Mouse (Mus musculus) liver (tissue): Measurements from ENCODE around the gene Ccdc106.
A peak's percentile ranks its signal among the peaks of the same experiment; 100 is the strongest.
"Not testable (repeated sequence)": the region's sequence is repeated elsewhere in the genome, so short reads cannot be mapped to it uniquely, and the experiment has no call there.

Experiments
- DNase-seq: peaks from one replicate; pipeline ENCODE4 v3.0.0-alpha.2; 2020; ENCODE audit warnings: mixed read lengths

Gene Ccdc106

DNA sequence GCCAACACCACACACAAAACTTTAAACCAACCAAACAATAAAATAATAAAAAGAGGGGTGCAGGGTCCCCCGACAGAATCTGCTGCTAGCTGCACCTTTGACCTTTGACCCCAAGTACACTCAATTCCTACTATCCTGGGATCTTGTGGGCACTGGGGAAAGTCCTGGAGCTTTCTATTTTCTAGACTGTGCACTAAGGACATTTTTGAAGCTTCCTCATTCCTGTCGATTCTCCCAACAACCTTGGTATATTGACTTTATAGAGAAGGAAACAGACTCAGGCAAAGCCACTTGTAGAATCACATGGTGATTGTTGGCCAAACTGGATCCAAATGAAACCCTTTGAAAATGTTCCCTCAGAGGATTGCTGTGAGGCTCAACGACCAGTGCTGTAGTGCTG lies 4.3 kb upstream of the Ccdc106 start:
- DNase-seq = no peak

DNA sequence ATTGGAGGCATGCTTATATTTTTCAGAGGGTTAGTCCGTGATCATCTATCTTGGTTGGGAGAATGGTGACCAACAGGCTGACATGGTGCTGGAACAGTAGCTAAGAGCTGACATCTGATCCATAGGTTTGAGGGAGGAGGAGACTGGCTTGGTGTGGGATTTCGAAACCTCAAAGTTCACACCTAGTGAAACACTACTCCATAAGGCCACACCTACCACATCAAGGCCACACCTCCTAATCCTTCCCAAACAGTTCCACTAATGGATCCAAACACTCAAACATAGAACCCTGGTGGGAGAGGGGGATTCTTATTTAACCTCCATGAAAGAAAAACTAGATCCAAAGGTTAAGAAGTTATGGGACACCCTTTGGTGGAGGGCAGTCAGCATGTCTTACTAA lies 3.4 kb upstream of the Ccdc106 start:
- no peak for DNase-seq

DNA sequence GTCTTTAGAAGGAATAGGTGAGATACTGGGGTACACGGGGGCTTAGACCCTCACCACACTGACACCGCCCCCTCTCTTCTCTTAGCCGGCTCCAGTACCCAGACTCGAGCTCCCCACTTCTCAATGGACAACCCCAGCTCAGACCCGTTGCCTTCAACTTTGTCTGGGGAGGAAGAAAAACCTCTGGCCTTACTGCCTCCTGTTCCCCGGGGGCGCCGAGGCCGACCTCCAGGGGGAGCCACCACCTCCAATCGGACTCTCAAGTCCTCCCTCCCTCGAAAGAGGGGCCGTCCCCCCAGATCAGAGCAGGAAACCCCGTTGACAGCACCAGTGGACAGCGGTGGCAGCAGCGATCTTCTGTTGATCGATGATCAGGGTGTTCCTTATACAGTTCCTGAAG lies 3.0 kb upstream of the Ccdc106 start:
- no peak for DNase-seq

DNA sequence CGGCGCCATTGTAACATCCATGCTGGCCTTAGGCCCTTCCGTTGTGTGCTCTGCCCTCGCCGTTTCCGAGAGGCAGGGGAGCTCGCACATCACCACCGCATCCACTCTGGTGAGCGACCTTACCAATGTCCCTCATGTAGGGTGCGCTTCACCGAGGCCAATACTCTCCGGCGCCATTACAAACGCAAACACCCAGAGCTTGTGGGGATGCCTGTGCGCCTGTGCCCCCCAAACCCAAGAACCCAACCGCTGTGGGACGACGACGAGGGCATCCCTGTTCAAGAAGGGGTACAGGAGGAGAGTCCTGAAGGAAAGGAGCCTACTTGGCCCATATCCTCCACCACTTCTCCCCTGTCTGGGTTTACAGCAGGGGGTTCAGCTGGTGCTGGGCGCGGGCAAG lies 2.4 kb upstream of the Ccdc106 start:
- no peak for DNase-seq

DNA sequence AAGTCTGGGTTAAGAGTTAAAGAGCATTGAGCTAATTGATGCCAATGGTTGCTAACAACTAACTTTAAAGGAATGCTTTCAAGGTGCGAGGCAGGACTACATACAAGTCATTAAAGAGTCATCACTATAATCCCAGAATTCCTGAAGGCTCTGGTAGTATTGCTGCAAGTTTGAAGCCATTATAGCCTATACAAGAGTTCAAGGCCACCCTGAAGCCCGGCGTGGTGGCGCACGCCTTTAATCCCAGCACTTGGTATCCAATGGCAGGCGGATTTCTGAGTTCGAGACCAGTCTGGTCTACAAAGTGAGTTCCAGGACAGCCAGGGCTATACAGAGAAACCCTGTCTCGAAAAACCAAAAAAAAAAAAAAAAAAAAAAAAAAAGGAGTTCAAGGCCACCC lies 777 bp upstream of the Ccdc106 start:
- DNase-seq = not testable (repeated sequence)

DNA sequence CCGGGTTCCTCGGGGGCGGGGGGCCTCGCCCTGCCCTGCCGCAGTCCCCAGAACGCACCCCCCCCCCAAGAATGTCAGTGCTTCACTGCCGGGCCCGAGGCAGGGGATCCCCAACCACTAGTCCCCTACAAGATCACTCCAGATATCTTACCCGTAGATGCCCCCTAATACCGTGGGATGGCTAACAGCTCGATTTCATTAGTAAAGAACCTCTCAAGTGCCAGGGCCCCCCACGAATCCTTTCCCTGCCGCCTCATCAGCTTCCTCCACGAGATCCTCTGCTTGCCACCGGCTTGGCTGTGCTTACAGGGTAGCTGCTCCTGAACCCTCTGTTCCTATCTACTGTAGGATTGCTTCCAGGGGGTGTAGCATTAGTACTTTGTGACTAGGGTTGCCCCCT lies 332 bp downstream of the Ccdc106 start:
- no peak for DNase-seq

DNA sequence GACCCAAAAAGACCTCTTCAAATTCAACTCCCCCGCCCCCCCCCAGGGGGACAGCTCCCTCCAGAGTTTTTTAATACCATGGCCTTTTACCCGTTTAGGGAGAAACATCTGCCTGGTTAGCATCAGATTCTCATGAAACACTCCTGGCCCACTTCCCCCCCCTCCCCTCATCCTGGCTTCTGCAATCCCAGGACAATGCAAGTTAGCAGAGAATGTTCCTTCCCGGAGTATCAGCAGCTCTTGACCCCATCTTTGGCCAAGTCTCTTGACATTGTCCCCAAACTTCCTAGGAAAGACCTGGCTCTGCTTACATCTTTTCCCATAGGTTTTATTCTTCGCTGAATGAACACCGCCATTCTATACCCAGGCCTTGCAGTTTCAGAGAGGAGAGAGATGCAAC lies 844 bp downstream of the Ccdc106 start:
- DNase-seq = no peak

DNA sequence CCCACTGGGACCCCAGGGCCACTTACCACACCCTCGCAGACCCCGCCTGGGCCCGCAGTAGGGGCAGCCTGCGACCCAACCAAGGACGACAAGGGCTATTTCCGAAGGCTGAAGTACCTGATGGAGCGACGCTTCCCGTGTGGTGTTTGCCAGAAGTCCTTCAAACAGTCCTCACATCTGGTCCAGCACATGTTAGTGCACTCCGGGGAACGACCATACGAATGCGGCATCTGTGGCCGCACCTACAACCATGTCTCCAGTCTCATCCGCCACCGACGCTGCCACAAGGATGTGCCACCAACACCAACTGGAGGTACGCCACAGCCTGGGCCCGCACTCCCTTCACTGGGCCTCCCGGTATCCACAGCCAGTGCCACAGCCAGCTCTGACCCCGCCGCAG lies 9.2 kb downstream of the Ccdc106 start:
- no peak for DNase-seq

DNA sequence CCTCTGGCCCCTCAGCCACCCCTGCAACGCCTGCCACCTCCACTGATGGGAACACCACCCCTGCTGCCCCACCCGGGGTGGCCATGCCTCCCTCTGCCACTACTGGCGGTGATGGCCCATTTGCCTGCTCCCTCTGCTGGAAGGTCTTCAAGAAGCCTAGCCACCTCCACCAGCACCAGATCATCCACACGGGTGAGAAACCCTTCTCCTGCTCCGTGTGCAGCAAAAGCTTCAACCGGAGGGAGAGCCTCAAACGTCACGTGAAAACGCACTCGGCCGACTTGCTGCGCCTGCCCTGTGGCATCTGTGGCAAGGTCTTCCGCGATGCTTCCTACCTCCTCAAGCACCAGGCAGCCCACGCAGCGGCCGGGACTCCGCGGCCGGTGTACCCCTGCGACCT lies 9.6 kb downstream of the Ccdc106 start:
- no peak for DNase-seq

DNA sequence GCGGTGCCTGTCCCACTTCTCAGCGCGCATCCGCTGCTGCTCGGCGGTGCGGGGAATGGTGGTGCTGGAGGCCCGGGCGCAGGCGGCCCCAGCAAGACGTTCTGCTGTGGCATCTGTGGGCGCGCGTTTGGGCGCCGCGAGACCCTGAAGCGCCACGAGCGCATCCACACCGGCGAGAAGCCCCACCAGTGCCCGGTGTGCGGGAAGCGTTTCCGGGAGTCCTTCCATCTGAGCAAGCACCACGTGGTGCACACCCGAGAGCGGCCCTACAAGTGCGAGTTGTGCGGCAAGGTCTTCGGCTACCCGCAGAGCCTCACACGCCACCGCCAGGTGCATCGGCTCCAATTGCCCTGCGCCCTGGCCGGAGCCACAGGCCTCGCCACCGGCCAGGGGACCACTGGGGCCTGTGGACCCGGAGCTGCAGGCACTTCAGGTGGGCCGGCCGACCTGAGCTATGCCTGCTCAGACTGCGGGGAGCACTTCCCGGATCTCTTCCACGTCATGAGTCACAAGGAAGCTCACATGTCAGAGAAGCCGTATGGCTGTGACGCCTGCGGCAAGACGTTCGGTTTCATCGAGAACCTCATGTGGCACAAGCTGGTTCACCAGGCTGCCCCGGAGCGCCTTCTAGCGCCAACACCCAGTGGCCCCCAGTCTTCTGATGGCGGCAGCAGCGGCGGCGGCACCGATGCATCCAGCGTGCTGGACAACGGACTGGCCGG lies 10.4 kb downstream of the Ccdc106 start:
- no peak for DNase-seq

DNA sequence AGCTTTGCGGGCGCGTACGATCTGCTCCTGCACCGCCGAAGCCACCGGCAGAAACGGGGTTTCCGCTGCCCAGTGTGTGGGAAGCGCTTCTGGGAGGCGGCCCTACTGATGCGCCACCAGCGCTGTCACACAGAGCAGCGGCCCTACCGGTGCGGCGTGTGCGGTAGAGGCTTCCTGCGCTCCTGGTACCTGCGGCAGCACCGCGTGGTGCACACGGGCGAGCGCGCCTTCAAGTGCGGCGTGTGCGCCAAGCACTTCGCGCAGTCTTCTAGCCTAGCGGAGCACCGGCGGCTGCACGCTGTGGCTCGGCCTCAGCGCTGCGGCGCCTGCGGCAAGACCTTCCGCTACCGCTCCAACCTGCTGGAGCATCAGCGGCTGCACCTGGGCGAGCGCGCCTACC lies 11.1 kb downstream of the Ccdc106 start:
- DNase-seq = no peak

DNA sequence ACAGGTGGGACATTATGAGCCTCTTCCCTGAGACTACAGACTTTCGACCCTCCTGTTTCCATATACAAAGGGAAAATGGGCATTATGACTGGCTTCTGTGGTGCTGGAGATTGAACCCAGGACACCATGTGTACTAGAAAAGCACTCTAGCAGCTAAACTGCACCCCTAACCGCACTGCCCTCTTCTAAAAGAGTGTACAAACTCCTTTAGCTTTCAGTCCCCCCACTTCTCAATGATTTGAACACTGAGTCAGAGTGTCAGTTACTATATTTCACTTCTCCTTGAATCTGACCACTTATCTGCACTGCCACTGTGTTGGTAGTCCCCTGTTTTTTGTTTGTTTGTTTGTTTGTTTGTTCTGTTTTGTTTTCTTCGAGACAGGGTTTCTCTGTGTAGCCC lies 13.5 kb downstream of the Ccdc106 start, which contains the start of gene 4632433K11Rik:
Gene 4632433K11Rik, plus strand, starts transcription at position 301 of the 400 bp plus-strand sequence.
- no peak for DNase-seq

DNA sequence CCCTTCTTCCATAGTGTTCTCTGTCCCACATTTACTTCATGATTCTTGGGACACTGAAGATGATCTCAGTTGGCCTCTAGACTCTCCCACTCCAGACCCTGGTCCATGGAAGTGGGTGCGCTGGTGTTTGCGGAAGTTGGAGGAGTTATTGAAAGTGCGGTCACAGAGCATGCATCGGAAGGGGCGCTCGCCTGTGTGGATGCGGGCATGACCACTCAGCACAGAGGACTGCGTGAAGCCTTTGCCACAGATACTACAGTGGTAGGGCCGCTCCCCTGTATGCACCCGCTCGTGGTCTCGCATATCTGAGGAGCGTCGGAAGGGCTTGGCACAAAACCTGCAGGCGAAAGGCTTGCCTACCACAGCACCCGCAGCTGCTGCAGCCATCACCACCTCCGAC lies 15.3 kb downstream of the Ccdc106 start:
- no peak for DNase-seq

DNA sequence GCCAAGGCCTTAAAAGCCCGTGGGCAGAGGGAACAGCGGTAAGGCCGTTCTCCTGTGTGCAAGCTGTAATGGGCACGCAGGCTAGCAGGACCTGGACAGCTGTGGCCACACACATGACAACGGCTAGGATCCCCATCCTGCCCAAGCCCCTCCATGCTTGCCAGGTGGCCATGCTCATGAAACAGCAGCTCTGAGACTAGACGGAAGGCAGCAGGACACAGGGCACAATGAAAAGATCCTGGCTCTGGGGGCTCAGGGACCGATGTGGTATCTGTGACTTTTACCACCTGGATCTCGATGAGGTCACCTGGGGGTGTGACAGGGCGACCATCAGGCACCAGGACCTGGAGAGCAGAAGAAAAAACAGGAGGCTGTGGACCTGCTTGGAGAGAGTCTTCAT lies 15.8 kb downstream of the Ccdc106 start:
- no peak for DNase-seq

DNA sequence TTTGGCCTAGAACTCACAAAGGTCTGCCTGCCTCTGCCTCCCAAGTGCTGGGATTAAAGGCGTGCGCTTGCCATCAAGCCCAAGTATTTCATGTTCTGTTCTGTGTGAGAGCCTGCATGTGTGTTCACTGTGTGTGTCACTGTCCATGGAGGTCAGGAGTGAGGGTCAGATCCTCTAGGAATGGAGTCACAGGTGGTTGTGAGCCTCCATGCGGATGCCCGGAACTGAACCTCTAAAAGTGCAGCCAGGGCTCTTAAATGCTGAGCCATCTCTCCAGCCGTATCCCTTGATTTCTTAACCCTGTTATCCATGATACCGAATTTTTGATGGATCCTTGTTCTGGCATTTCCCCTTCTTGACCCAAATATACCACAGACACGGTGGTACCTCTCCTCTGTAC lies 16.7 kb downstream of the Ccdc106 start:
- DNase-seq = no peak

DNA sequence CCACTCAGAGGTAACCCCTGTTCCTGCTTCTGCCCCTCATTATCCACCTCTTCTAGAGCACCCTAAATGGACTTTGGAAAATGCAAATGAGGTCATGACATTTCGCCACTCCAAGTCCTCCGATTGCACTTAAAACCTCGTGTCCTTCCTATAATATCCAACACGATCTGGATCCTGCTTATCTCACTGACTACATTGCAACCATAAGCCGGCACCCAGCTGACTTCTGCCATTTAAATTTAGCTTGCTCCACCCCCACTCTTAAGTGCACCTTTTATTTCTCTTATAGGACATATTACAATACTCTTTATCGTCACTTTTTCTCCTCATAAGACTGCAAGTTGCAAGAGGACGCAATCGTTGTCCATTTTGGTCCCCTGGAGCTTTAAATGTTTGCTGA lies 17.1 kb downstream of the Ccdc106 start:
- no peak for DNase-seq

DNA sequence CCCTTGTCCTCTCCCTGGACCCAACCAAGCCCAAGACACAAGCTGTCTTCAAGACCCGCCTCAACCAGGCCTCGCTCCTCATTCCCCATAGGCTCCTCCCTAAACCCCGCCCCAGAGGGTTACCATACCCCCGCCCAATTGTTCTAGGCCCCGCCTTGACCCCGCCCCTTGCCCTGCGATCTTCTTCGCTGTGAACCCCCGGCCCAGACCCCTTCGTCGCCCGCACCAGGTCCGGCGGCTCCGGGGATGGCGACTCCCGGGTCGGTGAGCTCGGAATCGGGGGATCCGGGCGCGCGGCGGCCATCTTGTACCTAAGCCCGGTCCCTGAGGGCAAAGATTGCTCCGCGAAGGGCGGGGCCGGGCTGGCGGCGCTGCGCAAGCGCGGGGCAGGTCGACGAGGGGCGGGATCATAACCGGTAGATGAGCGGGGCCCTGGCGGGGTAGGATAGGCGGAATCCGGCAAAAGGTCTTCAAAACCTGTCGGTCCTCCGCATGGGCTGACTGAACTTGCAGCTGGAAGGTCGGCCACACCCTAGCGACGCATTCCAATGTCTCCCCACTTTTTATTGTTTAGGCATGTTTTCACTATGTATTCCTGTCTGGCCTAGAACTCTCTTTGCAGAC lies 17.9 kb downstream of the Ccdc106 start, which contains the start of gene Zfp784:
Gene Zfp784, minus strand, starts transcription at position 338 of the 624 bp plus-strand sequence.
- DNase-seq = peak; percentile 95

DNA sequence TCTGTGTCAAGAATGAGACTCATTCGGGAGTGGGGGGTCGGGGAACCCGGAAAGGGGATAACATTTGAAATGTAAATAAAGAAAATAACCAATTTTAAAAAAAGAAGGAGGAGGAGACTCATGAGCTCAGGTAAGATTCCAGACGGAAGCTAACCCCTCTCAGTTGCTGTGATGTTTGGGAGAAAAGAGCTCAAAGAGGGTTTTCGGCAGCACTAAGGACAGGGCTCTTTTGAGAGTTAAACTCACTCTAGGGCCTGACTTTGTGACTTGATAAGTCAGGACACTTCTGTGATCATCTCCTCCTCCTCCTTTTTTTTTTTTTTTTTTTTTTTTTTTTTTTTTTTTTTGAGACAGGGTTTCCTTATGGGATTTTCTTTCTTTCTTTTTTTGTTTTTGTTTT lies 18.6 kb downstream of the Ccdc106 start:
- DNase-seq = no peak

DNA sequence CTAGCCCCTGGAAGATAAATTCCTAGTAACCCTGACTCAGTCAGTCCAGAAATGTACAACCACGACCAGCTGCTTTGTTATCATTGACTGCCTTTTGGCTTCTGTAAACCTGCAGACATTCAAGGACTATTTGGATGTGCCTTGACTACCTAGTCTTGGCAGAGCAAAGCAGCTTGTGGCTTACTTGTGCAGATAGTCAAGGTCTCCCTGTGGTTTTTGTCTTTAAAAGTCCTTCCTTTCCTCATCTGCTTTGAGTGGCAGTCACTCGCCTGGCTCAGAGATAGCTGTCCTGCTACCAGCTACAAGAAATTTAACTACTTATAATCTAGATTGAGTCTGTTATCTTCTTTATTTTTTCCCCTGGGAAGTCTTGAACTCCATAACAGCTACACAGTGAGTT lies 24.6 kb downstream of the Ccdc106 start:
- DNase-seq = no peak

DNA sequence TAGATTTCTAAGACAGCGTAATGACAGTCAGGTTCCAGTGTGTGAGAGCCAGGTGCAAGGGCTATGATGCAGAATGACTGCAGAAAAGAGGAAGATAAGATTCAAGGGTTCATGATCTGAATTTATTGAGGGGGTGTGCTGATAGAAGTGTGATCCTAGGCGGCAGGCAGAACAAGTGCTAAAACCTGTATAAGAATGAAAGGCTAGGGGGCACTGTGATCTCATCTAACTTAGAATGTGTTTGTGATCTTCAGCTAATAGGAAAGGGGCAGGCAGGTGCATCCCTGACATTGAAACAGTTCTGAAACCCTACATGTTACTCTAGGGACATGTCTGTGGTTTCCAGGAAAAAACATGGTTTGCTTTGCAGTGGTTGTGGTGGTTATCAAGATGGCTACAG lies 25.8 kb downstream of the Ccdc106 start:
- DNase-seq = no peak

DNA sequence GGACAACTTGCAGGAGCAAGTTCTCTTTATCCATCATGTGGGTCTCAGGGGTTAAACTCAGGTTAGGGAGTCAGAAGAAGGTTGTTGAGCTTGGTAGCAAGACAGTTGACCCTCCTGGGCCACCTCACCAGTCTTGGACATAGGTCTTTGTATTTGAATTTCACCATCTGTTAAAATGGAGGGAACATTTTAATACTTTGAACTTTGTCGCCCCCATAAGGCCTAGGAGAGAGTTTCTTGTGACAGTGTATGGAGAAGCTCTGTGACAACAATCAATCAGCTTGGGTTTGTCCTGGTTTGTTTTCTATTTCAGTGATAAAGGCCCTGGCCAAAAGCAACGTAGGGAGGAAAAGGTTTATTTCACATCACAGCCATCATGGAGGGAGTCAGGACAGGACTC lies 27.0 kb downstream of the Ccdc106 start:
- DNase-seq = no peak

DNA sequence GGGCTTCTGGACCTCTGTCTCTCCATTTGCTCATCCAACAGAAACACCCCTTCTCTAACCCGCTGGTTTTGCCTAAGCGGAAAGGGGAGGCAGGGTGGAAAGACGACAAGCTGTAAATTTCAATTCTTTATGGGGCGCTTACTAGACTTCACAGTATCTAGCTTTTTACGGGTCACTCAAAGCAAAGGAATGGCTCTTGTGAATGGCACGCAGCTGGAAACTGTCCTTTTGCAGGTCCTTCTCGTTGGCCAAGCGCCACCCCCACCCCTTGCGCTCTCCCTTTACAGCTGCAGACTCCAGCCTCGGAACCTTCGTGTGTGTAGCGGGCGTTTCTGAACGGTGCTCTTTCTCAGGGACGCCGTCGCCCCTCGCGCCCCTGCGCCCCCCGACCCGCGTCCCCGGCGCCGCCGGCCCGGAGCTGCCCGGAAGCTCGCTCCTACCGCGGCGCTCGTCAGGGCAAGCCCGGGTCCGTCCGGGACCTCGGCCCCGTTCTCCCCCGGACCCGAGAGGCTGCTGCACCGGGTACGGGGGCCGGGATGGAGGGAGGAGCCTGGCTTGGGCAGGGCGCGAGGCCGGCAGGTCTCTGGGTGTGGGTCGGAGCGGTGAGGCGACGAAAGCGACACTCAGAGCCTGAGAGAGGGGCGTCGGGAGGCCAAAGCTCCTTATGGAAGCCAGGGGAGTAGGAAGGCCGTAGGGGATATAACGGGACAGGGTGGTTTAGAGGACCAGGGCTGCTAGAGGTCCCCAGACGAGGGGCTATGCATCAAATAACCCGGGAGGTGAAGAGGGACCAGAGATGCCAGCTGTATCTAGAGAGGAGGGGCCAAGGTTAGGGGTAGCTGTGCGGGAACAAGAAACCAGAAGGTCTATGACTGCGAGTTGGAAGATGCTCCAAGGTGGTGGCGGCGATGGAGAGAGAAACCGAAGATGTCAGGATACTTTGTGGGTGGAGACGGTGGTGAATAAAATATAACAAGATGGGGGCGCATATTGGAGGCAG lies 31.1 kb downstream of the Ccdc106 start, which contains the start of gene Zfp580:
Gene Zfp580, plus strand, starts transcription at position 346 of the 1,000 bp plus-strand sequence.
- peak; percentile 43 for DNase-seq

DNA sequence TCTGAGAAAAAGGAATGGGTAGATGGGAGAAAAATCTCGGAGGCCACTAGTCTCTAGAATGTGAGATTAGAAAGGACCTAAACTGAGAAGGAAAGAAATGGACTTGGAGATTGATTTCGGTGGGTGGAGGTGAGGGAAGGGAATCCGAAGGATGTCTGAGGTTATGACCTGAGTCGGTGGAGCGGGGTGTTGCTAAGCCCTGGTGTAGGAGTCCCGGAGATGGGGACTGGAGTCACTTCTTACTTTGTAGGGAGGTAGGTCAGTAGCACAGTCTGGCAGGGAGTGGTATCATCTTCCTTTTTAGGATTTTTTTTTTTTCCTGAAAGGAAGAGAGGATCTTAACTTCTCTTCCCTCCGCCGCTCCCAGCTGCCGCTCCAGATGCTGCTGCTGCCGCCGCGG lies 32.1 kb downstream of the Ccdc106 start:
- no peak for DNase-seq
